Mouse (Mus musculus) embryo, embryonic 11.5 days (tissue): ENCODE results near the gene Rai1.

Experiments
- DNase-seq: peaks from one replicate; pipeline ENCODE4 v3.0.0-alpha.2; 2012; ENCODE audit warnings: low read depth, low spot score

The Rai1 gene

GRCm38 (mm10) chr11:60163362-60163761 is 58.5 kb downstream of the Rai1 start:
- DNase-seq: no peak

GRCm38 (mm10) chr11:60164450-60164849 is 59.6 kb downstream of the Rai1 start:
- DNase-seq: no peak

GRCm38 (mm10) chr11:60165076-60165475 is 60.3 kb downstream of the Rai1 start:
- DNase-seq: no peak

GRCm38 (mm10) chr11:60168780-60169179 is 64.0 kb downstream of the Rai1 start:
- no peak for DNase-seq

- no peak for DNase-seq
Measured at GRCm38 (mm10) chr11:60172074-60172473, 67.3 kb downstream of the Rai1 start.

GRCm38 (mm10) chr11:60173606-60174184 is 68.9 kb downstream of the Rai1 start:
- DNase-seq: no peak

GRCm38 (mm10) chr11:60175371-60176181 is 70.8 kb downstream of the Rai1 start:
- DNase-seq: no peak

GRCm38 (mm10) chr11:60176182-60176974 is 71.6 kb downstream of the Rai1 start:
- DNase-seq: peak; percentile 71

- DNase-seq: no peak
Measured at GRCm38 (mm10) chr11:60176975-60177657, 72.3 kb downstream of the Rai1 start.

GRCm38 (mm10) chr11:60178005-60178404 is 73.2 kb downstream of the Rai1 start:
- DNase-seq: no peak

- DNase-seq: no peak
Measured at GRCm38 (mm10) chr11:60178506-60178905, 73.7 kb downstream of the Rai1 start.

- DNase-seq: no peak
Measured at GRCm38 (mm10) chr11:60182116-60182670, 77.4 kb downstream of the Rai1 start.

- no peak for DNase-seq
Measured at GRCm38 (mm10) chr11:60182741-60183140, 77.9 kb downstream of the Rai1 start.

GRCm38 (mm10) chr11:60184346-60185325 is 79.8 kb downstream of the Rai1 start:
- no peak for DNase-seq

GRCm38 (mm10) chr11:60185396-60186231 is 80.8 kb downstream of the Rai1 start:
- DNase-seq: no peak

- no peak for DNase-seq
Measured at GRCm38 (mm10) chr11:60187070-60187469, 82.3 kb downstream of the Rai1 start.

GRCm38 (mm10) chr11:60188275-60188853 is 83.6 kb downstream of the Rai1 start:
- DNase-seq: no peak

- no peak for DNase-seq
Measured at GRCm38 (mm10) chr11:60189501-60190040, 84.8 kb downstream of the Rai1 start.
